Mouse (Mus musculus): ENCODE results near the gene Crim1.

Gene Crim1

DNA sequence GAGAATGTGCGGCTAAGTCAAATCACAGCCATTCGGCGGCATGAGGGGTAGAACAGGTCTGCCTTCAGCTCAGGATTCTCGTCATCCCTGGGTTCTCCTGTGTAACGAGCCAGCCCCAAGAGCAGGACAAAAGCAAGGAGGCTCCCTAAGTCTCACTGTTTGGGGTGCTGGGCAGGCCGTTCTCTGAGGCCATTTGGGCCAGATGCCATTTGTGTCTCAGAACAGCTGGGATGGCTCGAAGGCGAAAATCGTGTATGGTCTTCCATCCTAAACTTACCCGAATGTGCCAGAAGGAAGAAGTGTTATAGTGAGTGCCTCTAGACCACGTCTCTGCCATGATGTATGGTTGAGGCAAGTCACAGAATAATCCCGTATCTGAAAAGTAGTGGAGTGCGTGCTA, 86.0 kb downstream of the Crim1 start:
- DNase-seq (ENCODE audit: low spot score in 2 of 2), result no peak

DNA sequence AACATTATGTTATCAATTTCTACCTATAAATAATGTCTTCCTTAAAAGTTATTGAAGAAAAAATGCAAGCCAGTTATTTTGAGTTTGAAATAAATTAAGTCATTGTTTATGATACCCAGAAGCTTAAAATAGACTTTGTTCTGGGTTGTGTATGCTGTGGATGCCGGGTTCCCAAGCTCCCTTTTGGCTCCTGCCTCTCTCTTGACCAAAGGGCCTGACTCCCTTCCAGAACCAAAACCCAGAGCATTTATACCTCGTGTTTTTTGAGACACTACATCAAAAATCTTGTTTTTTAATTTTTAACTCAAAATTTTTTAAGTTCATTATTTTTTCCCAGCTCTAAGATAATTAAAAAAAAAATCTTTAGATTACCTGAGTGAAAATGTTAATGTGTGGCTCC, 87.3 kb downstream of the Crim1 start:
- DNase-seq (ENCODE audit: low spot score in 2 of 2), result no peak

DNA sequence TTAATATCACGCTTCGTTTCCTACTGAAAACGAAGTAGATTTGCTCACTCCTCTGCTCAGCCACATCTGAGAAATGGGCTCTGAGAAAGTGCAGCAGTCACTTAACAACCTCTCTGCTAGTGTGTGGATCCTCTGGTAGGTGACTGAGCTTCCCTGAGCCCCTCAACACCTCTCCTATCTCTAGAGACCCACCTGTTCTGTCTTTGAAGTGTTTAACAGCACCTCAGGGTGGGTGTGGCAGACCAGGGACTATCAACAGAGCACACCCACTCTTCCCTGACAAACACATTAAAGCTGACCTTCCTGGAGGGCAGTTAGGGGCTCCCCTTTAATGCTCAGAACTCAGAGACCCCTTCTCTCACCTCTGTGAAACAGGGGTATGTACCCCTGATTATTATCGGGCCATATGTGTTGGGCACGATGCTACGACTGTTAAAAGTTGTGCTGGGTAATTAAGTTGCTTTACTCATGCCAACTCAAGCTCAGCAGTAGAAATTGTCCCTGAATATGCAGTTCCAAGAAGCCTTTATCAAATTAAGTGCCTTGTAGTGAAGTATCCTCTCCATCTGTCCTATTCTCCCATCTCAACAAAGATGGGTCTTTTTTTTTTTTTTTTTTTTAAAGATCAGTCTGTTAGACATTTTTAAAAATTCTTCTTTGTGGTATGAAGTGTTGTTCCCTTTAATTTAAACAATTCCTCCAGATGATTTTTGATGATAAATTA, 90.3 kb downstream of the Crim1 start:
- DNase-seq (ENCODE audit: low spot score in 2 of 2), result no peak

DNA sequence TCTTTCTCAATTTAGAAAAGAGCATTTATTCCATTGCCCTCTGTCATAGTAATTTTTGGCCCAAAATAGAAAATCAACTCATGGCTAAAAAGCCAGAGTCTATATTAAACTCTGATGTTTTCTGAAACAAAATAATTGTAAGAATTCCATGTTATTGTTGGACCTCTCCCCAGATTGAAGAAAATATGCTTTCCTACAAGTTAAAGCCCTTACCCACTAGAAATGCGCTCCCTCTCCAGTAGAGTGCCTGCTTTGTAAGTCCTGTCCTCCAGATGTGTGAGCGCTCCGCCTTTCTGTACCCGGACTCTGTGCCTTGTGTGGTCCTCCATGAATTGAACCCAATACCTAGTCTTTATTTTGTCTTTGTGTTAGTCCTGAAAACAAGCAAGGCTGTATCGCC, 91.0 kb downstream of the Crim1 start:
- DNase-seq (ENCODE audit: low spot score in 2 of 2), result no peak

DNA sequence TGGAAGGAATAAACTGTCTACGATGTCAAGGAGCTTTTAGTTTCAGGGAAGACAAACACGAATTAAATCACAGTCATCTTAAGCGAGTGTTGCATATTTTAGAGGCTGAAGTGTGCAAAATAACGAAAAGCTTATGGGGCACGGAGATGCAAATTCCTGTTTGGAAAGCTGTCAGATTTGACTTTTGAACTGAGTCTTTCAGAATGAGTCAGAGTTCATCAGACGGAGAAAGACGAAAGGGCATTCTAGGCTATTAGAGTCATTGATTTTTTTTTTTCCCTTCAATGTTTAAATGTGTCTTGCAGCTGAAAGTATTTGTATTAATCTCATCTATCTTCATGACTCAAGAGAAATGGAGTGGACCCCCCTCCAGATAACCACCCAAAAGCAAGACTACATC, 92.3 kb downstream of the Crim1 start:
- no peak for DNase-seq (ENCODE audit: low spot score in 2 of 2)

DNA sequence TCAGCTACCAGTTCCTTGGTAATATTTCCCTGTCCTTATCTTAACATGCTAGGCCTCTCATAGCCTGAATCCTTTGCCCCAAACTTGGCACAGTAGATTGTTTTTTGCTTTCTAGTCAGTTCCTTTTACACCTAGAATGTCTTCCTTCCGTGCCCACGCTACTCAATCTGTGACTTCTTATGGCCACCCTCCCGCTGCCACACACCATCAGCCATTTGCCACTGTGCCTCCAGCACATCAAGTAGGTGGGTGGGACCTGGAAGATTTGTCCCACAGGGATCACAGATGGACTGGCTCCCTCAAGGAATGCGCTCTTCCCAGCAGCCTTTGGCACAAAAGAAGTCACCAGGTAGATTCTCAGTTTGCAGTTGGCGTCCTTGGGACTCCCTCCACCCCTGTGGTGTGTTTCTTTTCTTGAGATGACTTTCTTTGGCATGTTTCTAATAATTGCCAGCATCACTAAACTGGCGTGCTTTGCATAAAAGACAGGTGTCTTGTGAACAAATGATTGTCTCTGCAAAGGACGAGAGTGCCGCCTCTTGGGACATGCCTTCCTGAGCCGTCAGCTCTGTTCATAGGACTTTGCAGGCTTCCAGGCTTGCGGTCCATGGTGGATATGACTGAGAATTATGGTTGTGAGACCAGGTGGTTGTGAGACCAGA, 92.9 kb downstream of the Crim1 start:
- no peak for DNase-seq (ENCODE audit: low spot score in 2 of 2)

DNA sequence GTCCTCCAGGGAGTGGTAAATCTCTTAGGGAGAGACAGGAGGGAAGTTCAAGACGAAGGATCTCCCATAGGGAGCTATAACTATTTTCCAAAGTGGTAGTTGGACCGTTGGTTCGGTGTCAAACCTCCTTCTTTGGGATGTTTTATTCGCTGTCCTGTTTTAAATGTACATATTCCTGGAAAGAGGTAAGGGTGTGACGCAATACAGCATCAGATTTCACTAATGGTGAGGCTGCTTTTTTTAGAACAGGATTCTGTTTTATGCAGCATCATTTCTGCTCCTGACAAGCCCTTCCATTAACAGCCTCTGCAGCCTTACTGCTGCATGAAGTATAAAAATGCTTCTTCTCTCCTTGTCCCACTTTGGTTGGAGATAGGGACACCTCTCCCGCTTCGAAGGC, 95.9 kb downstream of the Crim1 start:
- DNase-seq (ENCODE audit: low spot score in 2 of 2), result no peak

DNA sequence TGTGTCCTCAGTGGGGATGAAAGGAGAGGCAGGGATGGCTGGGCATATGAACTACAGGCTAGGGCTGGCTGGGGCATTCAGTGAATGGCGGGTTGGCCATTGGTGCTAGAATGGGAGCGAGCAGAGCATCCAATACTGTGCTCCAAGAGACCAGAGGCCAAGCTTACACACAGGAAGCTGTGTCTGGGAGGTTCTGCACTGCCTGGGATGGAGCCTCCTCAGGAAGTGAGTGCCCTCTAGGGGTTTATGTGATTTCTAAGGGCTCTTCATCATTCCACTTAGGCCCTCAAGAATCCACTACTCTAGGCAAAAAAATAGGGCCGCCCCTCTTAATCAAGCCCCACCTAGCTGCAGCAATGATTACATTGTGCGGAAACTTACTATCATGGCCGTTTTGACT, 98.1 kb downstream of the Crim1 start:
- no peak for DNase-seq (ENCODE audit: low spot score in 2 of 2)

DNA sequence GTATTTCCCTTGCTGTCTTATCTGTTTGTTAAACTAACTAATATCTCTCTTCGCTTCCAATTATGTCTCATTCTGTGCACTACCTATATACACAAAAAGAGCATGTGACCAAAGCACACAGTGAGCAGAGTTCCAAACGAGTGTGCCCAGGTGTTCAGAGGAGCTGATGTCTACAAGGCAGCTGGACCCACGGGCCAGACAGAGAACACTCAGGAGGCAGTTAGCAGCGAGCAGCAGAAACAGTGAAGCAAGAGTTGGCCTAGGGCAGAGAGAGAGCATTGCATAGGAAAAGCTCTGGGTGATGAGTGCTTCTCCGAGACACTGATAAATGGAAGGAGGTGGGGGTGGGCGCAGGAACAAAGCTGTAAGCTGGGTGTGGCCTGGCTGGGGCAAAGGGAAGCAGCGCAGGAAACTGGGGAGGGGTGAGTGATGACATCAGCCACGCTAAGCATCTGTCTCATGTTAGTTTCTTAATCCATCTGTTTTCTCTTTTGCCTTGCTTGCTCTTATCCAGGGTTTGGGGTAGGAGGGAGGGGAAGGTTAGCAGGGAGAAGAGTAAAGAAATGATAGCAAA, 99.0 kb downstream of the Crim1 start:
- no peak for DNase-seq (ENCODE audit: low spot score in 2 of 2)

DNA sequence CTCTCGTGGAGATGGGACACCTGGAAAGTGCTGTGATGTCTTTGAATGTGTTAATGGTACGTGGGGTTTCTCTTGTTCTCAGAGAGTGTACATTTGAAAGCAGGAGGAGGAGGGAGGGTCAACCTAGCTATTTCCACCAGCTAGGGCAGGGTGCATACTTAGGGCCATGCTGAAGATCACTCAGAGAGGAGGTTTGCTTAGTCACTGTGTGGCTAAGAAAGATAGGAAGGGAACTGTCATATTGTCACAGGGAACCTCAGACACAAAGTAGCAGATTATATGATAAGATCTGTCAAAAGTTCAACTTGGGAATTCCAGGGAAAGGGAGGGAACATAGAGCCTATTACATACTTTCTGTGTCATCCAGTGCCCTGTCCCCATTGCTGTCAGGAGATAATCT, 103.0 kb downstream of the Crim1 start:
- no peak for DNase-seq (ENCODE audit: low spot score in 2 of 2)

DNA sequence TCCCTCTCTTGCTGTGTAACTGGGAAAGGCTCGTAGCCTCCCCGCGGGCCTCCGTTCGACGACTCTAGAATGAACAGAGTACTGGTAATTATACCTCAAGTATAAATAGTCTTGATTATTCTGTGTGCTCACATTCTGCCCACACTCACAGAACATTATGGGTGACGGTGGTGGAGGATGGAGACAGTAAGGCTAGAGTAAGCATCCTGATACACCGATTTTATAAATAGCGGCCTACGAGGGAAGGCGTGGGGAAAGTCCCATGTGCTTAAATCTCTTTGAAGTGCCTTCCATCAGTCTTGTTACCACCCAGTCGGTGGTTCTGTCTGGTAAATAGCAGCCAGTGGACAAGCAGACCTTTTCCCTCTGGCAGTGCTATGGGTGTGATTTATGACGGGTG, 104.0 kb downstream of the Crim1 start:
- DNase-seq (ENCODE audit: low spot score in 2 of 2), result no peak

DNA sequence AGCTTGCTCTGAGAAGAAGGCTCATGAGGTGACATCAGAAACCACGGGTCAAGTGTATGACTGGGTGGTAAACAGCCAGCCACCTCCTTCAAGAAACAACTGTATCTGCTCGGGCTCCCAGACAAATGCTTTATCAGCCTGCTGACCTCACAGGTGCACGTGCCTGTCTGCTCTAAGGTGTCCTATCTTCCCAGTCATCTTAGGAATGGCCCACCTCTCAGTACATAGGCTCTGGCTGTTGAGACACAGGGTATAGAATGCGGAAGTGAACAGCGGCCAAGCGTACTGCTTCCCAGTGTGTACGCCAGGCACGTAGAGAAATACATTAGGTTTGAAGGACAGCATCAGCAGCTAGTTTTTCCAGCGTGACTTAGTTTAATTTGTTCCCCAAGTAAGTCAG, 106.4 kb downstream of the Crim1 start:
- DNase-seq (ENCODE audit: low spot score in 2 of 2), result no peak

DNA sequence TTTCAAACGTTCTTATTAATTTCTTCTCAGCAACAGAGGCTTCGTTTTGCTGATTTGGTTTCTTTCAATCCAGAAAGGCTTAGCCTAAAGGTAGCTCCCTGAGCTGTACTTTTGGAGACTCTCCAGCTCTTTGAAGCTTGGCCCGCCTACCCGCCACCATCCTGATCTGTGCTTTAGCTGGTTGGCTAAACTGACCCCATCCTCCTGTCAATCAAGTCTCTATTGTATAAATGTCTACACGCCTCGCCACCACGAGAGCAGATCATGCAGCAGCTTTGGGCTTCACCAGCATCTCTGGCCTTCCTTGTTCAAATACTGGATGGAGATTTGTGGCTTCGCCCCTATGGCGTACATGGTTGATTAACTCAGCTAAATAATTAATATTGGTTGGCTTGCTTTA, 108.2 kb downstream of the Crim1 start:
- DNase-seq (ENCODE audit: low spot score in 2 of 2), result no peak

DNA sequence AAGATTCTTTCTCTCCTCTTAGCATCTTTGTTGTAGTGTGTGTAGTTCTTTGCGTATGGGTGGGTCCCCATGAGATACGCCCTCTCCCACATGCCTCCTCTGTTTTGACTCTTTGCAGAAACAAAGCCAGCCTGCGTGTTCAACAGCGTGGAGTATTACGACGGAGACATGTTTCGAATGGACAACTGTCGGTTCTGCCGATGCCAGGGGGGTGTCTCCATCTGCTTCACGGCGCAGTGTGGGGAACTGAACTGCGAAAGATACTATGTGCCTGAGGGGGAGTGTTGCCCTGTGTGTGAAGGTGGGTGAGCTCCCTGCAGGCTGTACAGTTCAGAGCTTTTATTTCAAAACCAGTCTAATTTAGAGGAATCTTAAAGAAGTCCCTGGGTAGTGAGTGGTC, 113.0 kb downstream of the Crim1 start:
- no peak for DNase-seq (ENCODE audit: low spot score in 2 of 2)

DNA sequence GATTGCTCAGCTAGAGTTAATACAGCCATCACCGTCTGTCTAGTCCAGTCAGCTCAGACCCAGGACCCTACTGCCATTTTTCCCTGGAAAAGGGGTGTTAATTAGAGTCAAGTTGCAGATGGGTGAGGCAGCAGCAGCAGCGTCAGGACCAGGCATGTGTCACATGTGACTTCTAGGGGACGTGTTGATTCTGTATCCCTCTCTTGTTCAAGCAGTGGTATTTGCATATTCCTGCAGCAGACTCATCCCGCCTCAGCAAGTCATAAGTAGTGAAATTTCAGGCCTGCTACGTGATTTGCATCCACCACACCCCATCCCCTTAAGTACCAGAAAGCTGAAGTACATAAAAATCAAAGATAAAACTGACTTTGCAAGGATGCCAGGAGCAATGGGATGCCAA, 113.6 kb downstream of the Crim1 start:
- no peak for DNase-seq (ENCODE audit: low spot score in 2 of 2)

DNA sequence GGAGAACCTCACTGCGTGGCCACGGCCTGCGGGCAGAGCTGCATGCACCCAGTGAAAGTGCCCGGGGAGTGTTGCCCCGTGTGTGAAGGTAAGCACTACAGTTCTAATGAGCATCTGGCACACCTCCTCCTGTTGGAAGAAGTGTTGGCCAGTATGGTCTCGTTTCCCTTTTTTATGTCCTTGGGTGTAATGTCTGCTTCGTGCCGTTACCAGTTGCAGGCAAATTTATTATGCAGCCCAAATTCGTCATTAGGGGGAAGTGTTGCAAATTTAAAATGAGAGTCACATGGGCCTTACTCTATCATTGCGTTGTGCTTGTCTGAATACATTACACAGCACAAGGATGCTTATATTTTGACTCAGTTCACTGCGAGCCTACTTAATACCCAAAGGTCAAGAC, 115.6 kb downstream of the Crim1 start:
- DNase-seq (ENCODE audit: low spot score in 2 of 2), result no peak

DNA sequence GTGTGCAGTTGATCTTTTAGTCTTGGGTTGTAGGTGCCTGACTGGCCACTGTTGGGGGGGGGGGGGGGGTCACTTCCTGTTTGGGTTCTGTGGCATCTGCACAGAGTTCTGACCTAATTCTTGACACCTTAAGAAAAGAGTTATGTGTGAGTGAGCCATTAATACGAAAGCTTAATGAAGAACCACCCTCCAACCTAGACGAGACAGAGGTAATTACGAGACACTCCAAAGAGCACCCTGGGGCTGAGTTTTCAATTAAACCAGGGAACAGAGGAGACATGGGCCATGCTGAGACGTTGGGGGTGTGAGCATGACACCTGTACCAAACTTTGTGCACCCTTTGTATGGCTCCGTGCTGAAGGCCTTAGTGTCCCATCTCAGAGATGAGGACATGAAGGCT, 117.3 kb downstream of the Crim1 start:
- no peak for DNase-seq (ENCODE audit: low spot score in 2 of 2)

DNA sequence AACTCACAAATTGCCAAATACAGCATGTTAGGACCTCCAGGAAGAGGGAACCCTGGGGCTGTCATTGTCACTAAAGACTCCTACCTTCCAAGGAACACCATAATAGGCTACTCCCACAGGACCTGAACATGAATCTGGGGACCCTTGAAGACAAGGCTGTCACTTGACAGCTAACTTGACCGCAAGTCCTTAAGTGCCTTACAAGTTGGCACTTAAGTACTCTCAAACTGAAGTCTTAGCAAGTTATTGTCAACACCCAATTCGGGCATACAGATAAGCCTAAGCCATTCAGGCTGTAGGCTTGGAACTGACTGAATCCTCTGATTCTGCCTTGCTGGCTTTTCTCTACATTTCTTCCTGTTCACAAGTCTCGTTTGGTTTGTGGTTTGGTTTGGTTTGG, 118.8 kb downstream of the Crim1 start:
- no peak for DNase-seq (ENCODE audit: low spot score in 2 of 2)

DNA sequence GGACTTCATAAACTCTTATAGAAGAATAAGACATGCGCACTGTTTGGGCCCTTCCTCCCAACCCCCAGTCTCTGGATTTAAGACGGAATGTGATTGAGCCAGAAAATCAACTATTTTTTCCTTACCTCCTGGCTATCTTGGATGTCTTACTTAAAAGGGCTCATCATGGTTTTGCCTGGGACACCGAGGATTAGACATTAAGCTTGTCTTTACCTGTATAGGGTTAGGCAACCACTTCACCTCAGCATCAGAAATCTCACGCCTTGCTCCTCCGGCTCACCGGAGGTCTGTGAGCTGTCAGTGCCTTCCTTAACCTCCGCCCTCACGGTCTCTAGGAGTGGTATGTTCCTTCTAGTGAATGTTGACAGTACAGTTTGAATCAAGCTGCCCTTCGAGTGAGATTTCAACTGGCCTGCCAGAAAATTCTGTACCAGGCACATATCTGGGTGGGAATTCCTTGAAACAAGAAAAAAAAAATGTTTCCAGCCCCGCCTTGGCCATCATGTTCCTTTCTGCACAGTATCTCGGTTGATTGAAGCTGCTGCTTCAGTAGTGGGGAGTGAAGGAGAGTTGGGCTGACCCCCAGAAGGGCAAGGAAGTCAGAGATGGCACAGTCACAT, 121.3 kb downstream of the Crim1 start:
- DNase-seq (ENCODE audit: low spot score in 2 of 2), result no peak

DNA sequence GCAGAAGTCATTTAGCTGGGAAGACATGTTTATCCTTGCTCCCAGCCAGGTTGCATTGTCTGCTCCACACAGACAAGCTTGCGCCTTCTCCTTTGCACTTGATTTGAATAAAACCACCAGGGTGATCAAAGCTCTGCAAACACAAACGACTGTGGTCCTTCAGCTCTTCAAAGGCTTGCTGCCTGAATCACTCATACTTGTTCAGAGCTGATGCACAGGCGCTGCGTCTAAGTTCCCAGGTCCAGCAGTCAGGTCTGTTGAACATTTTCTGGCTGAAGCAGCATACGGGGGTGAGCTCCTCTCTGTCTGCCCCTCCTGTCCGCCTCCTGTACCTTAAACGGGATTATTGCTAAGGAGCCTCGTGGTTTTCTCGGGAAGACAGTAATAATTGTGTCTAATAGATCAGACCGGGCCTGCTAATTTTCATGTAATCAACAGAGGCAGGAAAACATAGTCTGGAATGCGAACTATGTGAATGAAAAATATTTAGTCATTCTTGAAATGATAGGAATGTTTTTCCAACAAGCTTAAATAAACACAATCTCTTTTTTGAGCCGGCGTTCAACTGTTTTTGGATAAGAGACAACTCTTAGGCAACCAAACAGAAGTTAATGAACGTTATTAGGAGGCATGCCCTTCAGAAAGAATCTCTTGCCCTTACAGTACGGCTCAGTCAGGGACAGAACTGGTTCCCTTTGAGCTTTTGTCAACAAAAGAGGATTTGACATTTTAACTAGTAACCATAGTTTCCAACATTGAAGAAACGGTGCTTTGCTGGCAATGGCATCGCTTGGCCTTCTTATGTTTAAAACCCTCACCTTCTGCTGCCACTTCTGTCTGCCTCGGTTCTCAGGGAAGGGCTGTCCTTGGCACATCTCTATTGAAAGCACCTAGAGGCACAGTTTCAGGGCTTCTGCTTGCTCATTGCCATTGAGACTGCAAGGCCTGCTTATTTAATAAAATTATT, 122.6 kb downstream of the Crim1 start:
- no peak for DNase-seq (ENCODE audit: low spot score in 2 of 2)

DNA sequence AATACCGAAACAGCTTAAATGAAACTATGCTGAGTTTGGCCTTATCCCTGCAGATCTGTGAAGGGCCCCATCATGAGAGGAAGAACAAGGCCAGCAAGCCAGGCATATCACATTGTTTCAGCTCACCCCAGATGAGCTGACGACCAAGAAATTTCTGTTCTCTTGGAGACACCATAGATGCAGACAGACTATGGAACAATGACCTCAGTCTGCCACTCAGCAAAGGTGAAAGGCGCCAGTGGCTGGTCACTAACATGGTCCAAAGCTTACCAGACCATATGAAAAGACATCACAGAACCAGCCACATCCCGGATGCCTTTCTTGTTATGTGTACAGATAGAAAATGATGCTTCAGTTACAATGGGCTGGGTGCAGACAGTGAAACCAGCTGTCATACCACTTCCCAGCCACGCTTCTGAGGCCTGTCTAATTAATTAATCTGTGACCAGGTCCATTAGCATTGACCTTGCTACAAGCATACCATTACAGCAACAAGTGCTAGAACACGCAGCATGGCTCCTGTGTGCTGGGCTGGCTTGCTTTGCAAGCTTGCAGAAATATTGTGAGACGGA, 125.8 kb downstream of the Crim1 start:
- no peak for DNase-seq (ENCODE audit: low spot score in 2 of 2)

DNA sequence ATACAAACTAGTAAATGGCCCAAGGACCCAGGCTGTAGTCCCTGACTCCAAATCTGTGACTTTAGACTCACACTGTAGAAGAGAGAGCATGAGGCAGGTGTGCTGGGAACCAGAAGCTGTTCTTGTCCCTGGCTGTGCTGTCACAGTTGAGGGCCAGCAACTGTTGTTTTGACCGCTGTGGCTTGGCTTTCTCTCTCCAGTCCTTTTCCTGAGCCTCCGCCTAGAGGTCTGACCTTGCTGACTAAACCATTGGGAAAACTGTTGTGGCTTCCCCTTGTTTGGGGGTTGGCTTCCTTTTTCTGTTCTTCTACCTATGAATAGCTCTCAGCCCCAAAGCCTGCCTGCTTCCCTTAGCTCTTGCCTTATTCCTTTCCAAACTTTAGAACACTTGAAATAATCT, 126.3 kb downstream of the Crim1 start:
- no peak for DNase-seq (ENCODE audit: low spot score in 2 of 2)

Data from urinary bladder, adult 18-20 months (tissue).